Comparison of ENCODE assay signal across 8 mouse cellular contexts in genomic region chr1:135429901-135430668, GRCm38 (mm10). TPM values are rescaled to one million over a fixed set of nuclear protein-coding genes. Genes with fewer than 3 reads are reported as not detected.
DNase-seq lines count a peak whose midpoint lies in the region; ATAC-seq and TF ChIP-seq lines count a peak whose summit lies in the region.

Ipo9 (minus strand) TSS chr1:135430499.

- H3K4me1 ChIP-seq in forebrain, embryonic 10.5 days: peaks cover 48% of the 10 kb centered on the region
- H3K4me1 ChIP-seq in heart, embryonic 15.5 days (replicated peaks): peaks cover 36% of the 10 kb centered on the region
- H3K4me1 ChIP-seq in liver, embryonic 14.5 days (replicated peaks; ENCODE audit: control insufficient read depth in 2 of 2, insufficient read depth in 2 of 2, low read length in 1 of 2): peaks cover 9 to 12% of the 10 kb centered on the region in 2 experiments
- peaks cover 9% of the 10 kb centered on the region for H3K4me1 ChIP-seq in neural tube, embryonic 11.5 days (ENCODE audit: control insufficient read depth, insufficient read depth, low read length)
- H3K4me1 ChIP-seq in stomach, postnatal 0 days (replicated peaks; ENCODE audit: control insufficient read depth, insufficient read depth): peaks cover 2% of the 10 kb centered on the region; the same call in 1 of the 2 replicates

- no peak for TF ChIP-seq EP300 in liver, embryonic 14.5 days (IDR thresholded peaks at IDR 0.05; ENCODE audit: low read depth)
- TF ChIP-seq EP300 in stomach, postnatal 0 days (optimal IDR thresholded peaks at IDR 0.05): no peak

- H3K9ac ChIP-seq in heart, embryonic 15.5 days: peak within 1 kb of the TSS; percentile 95
- peak within 1 kb of the TSS; percentile 60 for H3K9ac ChIP-seq in liver, embryonic 14.5 days (replicated peaks)
- peak within 1 kb of the TSS; percentile 97 for H3K9ac ChIP-seq in neural tube, embryonic 11.5 days (ENCODE audit: low read length)
- peak within 1 kb of the TSS; percentile 85 for H3K9ac ChIP-seq in stomach, postnatal 0 days (ENCODE audit: low read length)

- peak; percentile 95 for ATAC-seq in heart, embryonic 15.5 days (replicated peaks; ENCODE audit: insufficient number of reproducible peaks, insufficient read depth, low FRiP score, low read depth)
- peak; percentile 95 for ATAC-seq in liver, embryonic 14.5 days (ENCODE audit: insufficient read depth)
- peak; percentile 95 for ATAC-seq in neural tube, embryonic 11.5 days (ENCODE audit: insufficient read depth, low FRiP score, low TSS enrichment)
- ATAC-seq in stomach, postnatal 0 days (ENCODE audit: low FRiP score, low TSS enrichment): peak; percentile 96

- H3K27ac ChIP-seq in forebrain, embryonic 10.5 days: peak within 1 kb of the TSS; percentile 99
- H3K27ac ChIP-seq in heart, embryonic 15.5 days: peak within 1 kb of the TSS; percentile 84
- no peak within 1 kb of the TSS for H3K27ac ChIP-seq in liver, embryonic 14.5 days
- peak within 1 kb of the TSS; percentile 84 for H3K27ac ChIP-seq in neural tube, embryonic 11.5 days (ENCODE audit: low read depth, low read length)
- H3K27ac ChIP-seq in stomach, postnatal 0 days (replicated peaks): peak within 1 kb of the TSS; percentile 70; the same call in 1 of the 2 replicates

- H3K9me3 ChIP-seq in forebrain, embryonic 10.5 days: no peaks in the 10 kb centered on the region
- H3K9me3 ChIP-seq in heart, embryonic 15.5 days (replicated peaks): no peaks in the 10 kb centered on the region
- H3K9me3 ChIP-seq in liver, embryonic 14.5 days (ENCODE audit: control insufficient read depth, low read length): no peaks in the 10 kb centered on the region
- no peaks in the 10 kb centered on the region for H3K9me3 ChIP-seq in neural tube, embryonic 11.5 days (ENCODE audit: control insufficient read depth, low read length)
- H3K9me3 ChIP-seq in stomach, postnatal 0 days (ENCODE audit: control insufficient read depth, low read length): no peaks in the 10 kb centered on the region

- DNase-seq in CD8-positive naive resting alpha-beta T cell, adult 2 months (ENCODE audit: low read depth in 2 of 2, low spot score in 2 of 2): peak; percentile 86 to 88
- peak; percentile 80 for DNase-seq in c-Kit-positive CD71-negative TER-119-negative erythroid progenitor cells, embryonic 14.5 days (ENCODE audit: low read depth)
- peak; percentile 88 for DNase-seq in forebrain, embryonic 10.5 days (ENCODE audit: extremely low spot score, low spot score)
- DNase-seq in kidney, postnatal 25 days: peak; percentile 92 to 95
- peak; percentile 71 to 76 (median 75) for DNase-seq in liver, embryonic 14.5 days (ENCODE audit: low read depth in 3 of 3, low spot score in 3 of 3)
- peak; percentile 95 for DNase-seq in neural tube, embryonic 11.5 days (ENCODE audit: low spot score)
- DNase-seq in stomach, postnatal 0 days (ENCODE audit: low spot score): peak; percentile 92

- H3K27me3 ChIP-seq in forebrain, embryonic 10.5 days (ENCODE audit: poor library complexity, severe bottlenecking): no peaks in the 10 kb centered on the region
- H3K27me3 ChIP-seq in heart, embryonic 15.5 days: no peaks in the 10 kb centered on the region
- H3K27me3 ChIP-seq in liver, embryonic 14.5 days (ENCODE audit: control insufficient read depth, insufficient read depth, low read length): no peaks in the 10 kb centered on the region
- H3K27me3 ChIP-seq in neural tube, embryonic 11.5 days (ENCODE audit: control insufficient read depth, insufficient read depth, low read length): no peaks in the 10 kb centered on the region
- no peaks in the 10 kb centered on the region for H3K27me3 ChIP-seq in stomach, postnatal 0 days (ENCODE audit: control insufficient read depth, insufficient read depth, low read length)

- H3K4me2 ChIP-seq in heart, embryonic 15.5 days: peak within 1 kb of the TSS; percentile 77
- peak within 1 kb of the TSS; percentile 72 for H3K4me2 ChIP-seq in liver, embryonic 14.5 days (ENCODE audit: low read depth)
- peak within 1 kb of the TSS; percentile 64 for H3K4me2 ChIP-seq in neural tube, embryonic 11.5 days (ENCODE audit: low read depth)
- H3K4me2 ChIP-seq in stomach, postnatal 0 days (replicated peaks; ENCODE audit: low read depth): peak within 1 kb of the TSS; percentile 77

- H3K36me3 ChIP-seq in forebrain, embryonic 10.5 days (replicated peaks): peaks cover 30% of the 10 kb centered on the region
- peaks cover 18% of the 10 kb centered on the region for H3K36me3 ChIP-seq in heart, embryonic 15.5 days
- H3K36me3 ChIP-seq in liver, embryonic 14.5 days (replicated peaks; ENCODE audit: control insufficient read depth, insufficient read depth, low read depth): no peaks in the 10 kb centered on the region; the same call in none of the 2 replicates
- H3K36me3 ChIP-seq in neural tube, embryonic 11.5 days (ENCODE audit: control insufficient read depth, insufficient read depth, low read length): peaks cover 6% of the 10 kb centered on the region; the same call in 1 of the 2 replicates
- no peaks in the 10 kb centered on the region for H3K36me3 ChIP-seq in stomach, postnatal 0 days (ENCODE audit: control insufficient read depth, insufficient read depth, low read length)

- peak within 1 kb of the TSS; percentile 96 for H3K4me3 ChIP-seq in forebrain, embryonic 10.5 days
- peak within 1 kb of the TSS; percentile 76 for H3K4me3 ChIP-seq in heart, embryonic 15.5 days
- H3K4me3 ChIP-seq in liver, embryonic 14.5 days (ENCODE audit: insufficient read depth in 1 of 2, low read depth in 2 of 2, low read length in 2 of 2): peak within 1 kb of the TSS; percentile 68 to 83
- peak within 1 kb of the TSS; percentile 96 for H3K4me3 ChIP-seq in neural tube, embryonic 11.5 days (ENCODE audit: low read depth, low read length)
- peak within 1 kb of the TSS; percentile 90 for H3K4me3 ChIP-seq in stomach, postnatal 0 days (ENCODE audit: low read depth, low read length)

- peak; percentile 74 for TF ChIP-seq CTCF in liver, embryonic 14.5 days (IDR thresholded peaks at IDR 0.05; ENCODE audit: low read depth)
- peak; percentile 84 for TF ChIP-seq CTCF in stomach, postnatal 0 days (IDR thresholded peaks at IDR 0.05; ENCODE audit: low read depth)

- WGBS in forebrain, embryonic 10.5 days: under 1% methylated on average over 65 of the region's 65 CpGs
- 1% methylated on average over 65 of the region's 65 CpGs for WGBS in heart, embryonic 15.5 days
- under 1% methylated on average over 65 of the region's 65 CpGs for WGBS in liver, embryonic 14.5 days (ENCODE audit: insufficient replicate concordance)
- WGBS in neural tube, embryonic 11.5 days: under 1% methylated on average over 65 of the region's 65 CpGs
- WGBS in stomach, postnatal 0 days: under 1% methylated on average over 64 of the region's 65 CpGs

RNA-seq across cellular contexts. Expression of gene Ipo9, which starts in this region (rescaled TPM):
- 193 and 203 TPM in 2 replicates for polyA plus RNA-seq in forebrain, embryonic 10.5 days (2016; fragmentation: Nextera tagmentation; extraction: Ambion mirVana)
- polyA plus RNA-seq in heart, embryonic 15.5 days (2015; fragmentation: Nextera tagmentation; extraction: Ambion mirVana): 63.9 and 82.7 TPM in 2 replicates
- 19.4 and 20.7 TPM in 2 replicates for polyA plus RNA-seq in liver, embryonic 14.5 days (2012; rRNA removed)
- 26.6 and 26.9 TPM in 2 replicates for polyA plus RNA-seq in liver, embryonic 14.5 days (2014; fragmentation: Nextera tagmentation; extraction: Ambion mirVana)
- polyA plus RNA-seq in neural tube, embryonic 11.5 days (2014; fragmentation: Nextera tagmentation; extraction: Ambion mirVana): 184 and 191 TPM in 2 replicates
- polyA plus RNA-seq in stomach, postnatal 0 days (2015; fragmentation: Nextera tagmentation; extraction: Ambion mirVana): 23.5 and 24.7 TPM in 2 replicates
